Mouse (Mus musculus) heart, postnatal 0 days (tissue): Measurements from ENCODE around the gene Tex47. TPM values are rescaled to one million over a fixed set of nuclear protein-coding genes. Genes with fewer than 3 reads are reported as not detected.

ENCODE experiments used
- ATAC-seq: fragments of 200-750 bp; cut with Nextera tagmentation; 2 replicates; pipeline ENCODE4 v1.8.0; 2017; ENCODE audit warnings: low read depth, moderate number of reproducible peaks, moderate library complexity; ENCODE audit not compliant: insufficient read depth
- DNase-seq: peaks from one replicate; pipeline ENCODE4 v3.0.0-alpha.2; 2016; ENCODE audit warnings: low spot score
- H3K27ac ChIP-seq: fragments of 300-500 bp; sonication (generic); 2 replicates; pipeline ENCODE4 v1.5.1; 2014; ENCODE audit warnings: low read depth, mild to moderate bottlenecking
- H3K27me3 ChIP-seq: fragments of 300-500 bp; sonication (generic); 2 replicates; pipeline ENCODE4 v1.6.1; 2014; ENCODE audit warnings: low read length, mixed read lengths; ENCODE audit not compliant: control insufficient read depth, insufficient read depth
- H3K36me3 ChIP-seq: fragments of 300-500 bp; sonication (generic); replicated peaks from 2 replicates; pipeline ENCODE4 v1.6.1; 2014; ENCODE audit warnings: low read length, mixed read lengths; ENCODE audit not compliant: control insufficient read depth, insufficient read depth
- H3K4me1 ChIP-seq: fragments of 300-500 bp; sonication (generic); 2 replicates; pipeline ENCODE4 v1.6.1; 2014; ENCODE audit warnings: antibody characterized with exemption; ENCODE audit not compliant: control insufficient read depth, insufficient read depth
- H3K4me2 ChIP-seq: fragments of 300-500 bp; sonication (generic); 2 replicates; pipeline ENCODE4 v1.6.1; 2014; ENCODE audit warnings: low read depth, mild to moderate bottlenecking, low read length, moderate library complexity
- H3K4me3 ChIP-seq: fragments of 300-500 bp; sonication (generic); 2 replicates; pipeline ENCODE4 v1.5.1; 2014; ENCODE audit warnings: low read depth, low read length
- H3K9ac ChIP-seq: fragments of 300-500 bp; sonication (generic); replicated peaks from 2 replicates; pipeline ENCODE4 v1.6.1; 2014; ENCODE audit warnings: low read depth, low read length, mixed read lengths
- H3K9me3 ChIP-seq: fragments of 300-500 bp; sonication (generic); replicated peaks from 2 replicates; pipeline ENCODE4 v1.6.1; 2016; ENCODE audit warnings: low read length; ENCODE audit not compliant: control insufficient read depth
- CTCF ChIP-seq: IDR thresholded peaks from 2 replicates; pipeline ENCODE4 v1.5.1; 2016; ENCODE audit warnings: antibody characterized with exemption, control low read depth, low read depth
- EP300 ChIP-seq: IDR thresholded peaks from 2 replicates; pipeline ENCODE4 v1.6.1; 2016; ENCODE audit warnings: antibody characterized with exemption, low read depth
- WGBS: fragments of 180-500 bp; shearing (Covaris S2); extraction: QIAGEN DNeasy Blood & Tissue Kit; methylation state at CpG from one replicate; pipeline ENCODE4 v1.1.7; 2014; 5-methylcytosine and 5-hydroxymethylcytosine counted together
- polyA plus RNA-seq: library from polyadenylated mRNA; unstranded; fragments of >200 nt; fragmentation: Nextera tagmentation; extraction: Ambion mirVana; gene quantifications from 2 replicates; pipeline ENCODE4 v1.2.1, GENCODE M21; 2015
- total RNA-seq: library from RNA; depleted of rRNA; stranded (reverse); fragments of >200 nt; gene quantifications from 2 replicates; pipeline ENCODE4 v1.2.3, GENCODE M21; 2014; ENCODE audit warnings: low replicate concordance; rRNA removed

Gene Tex47
- total and polyA plus RNA-seq, 2 experiments from 2014 or later = not detected

DNA sequence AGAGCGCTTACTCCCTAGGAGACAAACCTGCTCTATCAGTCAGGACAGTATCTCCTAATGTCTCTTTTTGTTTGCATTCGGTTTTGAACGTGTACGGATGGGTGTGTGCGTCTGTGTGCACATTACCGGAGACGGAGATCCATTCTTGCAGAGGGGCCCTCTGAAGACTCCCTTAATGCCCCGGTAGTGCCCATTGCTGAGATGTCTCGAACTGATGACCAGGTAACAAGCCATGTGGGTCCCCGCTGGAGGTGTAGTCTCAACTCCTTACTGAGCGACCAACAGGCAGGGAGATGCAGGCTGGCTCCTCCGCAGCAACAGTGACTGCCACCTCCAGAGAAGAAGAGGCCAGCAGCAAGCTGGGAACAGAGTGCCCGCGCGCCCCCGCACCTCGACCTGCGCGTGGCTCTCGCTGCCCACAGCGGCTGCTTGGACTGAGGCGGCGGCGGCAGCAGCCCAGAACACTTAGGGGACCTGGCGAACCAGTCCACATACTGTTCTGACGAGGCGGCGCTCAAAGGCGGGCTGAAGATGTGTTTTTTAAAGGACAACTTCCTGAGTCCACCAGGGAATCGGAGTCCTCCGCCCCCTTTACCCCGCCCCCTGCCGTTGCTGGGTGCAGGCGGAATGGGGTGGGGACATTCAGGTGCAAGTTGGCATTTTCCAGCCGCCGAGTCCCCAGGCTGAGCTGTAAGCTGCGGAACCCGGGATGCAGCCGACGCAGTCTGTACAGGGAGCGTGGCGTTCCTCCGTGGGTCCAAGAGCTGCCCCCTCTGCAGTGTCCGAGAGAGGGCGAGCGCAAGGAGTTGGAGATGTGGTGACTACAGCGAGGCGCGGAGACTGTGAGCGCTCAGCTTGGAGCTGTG lies 40.5 kb downstream of the Tex47 start, which contains the start of gene Zfp804b:
Gene Zfp804b (minus strand): TSS at position 612 of the 866 bp plus-strand sequence.
- TF ChIP-seq EP300 = no peak
- 0 out of 2 replicates have a peak, but pooled peaks have one; percentile 21 for TF ChIP-seq CTCF
- peak; percentile 19 for DNase-seq
- 1% methylated on average over 47 of the region's 50 CpGs for WGBS
- Histone ChIP-seq H3K27ac (no peak within 1 kb of the TSS), H3K4me3 (peak within 1 kb of the TSS; percentile 54), H3K36me3 (no peaks in the 10 kb centered on the region), H3K9ac (peak within 1 kb of the TSS; percentile 15; the same call in 1 of the 2 replicates), H3K4me1 (no peaks in the 10 kb centered on the region), H3K27me3 (no peaks in the 10 kb centered on the region), H3K9me3 (no peaks in the 10 kb centered on the region), H3K4me2 (peak within 1 kb of the TSS; percentile 83)
- peak; percentile 53; the same call in 1 of the 2 replicates for ATAC-seq

- no peaks in the 10 kb centered on the region for H3K9me3 ChIP-seq
- 2% methylated on average over 11 of the region's 11 CpGs for WGBS
- H3K4me2 ChIP-seq = peak overlapping the region; percentile 83
- DNase-seq (no peak), ATAC-seq (peak; percentile 27; the same call in 1 of the 2 replicates)
- H3K4me1 ChIP-seq = no peaks in the 10 kb centered on the region
- H3K27me3 ChIP-seq = no peaks in the 10 kb centered on the region
- H3K9ac ChIP-seq = no peak overlapping the region; the same call in 1 of the 2 replicates
- no peaks in the 10 kb centered on the region for H3K36me3 ChIP-seq
- no peak for TF ChIP-seq CTCF
- TF ChIP-seq EP300 = no peak
- H3K27ac ChIP-seq = no peak overlapping the region
- peak overlapping the region; percentile 54 for H3K4me3 ChIP-seq
Observed at GRCm38 (mm10) chr5:7345011-7345389, 41.1 kb downstream of the Tex47 start.

Other genes with a start within 250 kb of the Tex47 start
- gene Zfp804b, start 40.6 kb downstream of the Tex47 start, total RNA-seq = not detected in 2 replicates
- gene Zfp804b, start 40.6 kb downstream of the Tex47 start, polyA plus RNA-seq = 0.10 and 0.11 TPM in 2 replicates